Mouse (Mus musculus): ENCODE measurements around the gene Polh.
A peak's percentile ranks its signal among the peaks of the same experiment; 100 is the strongest.

The Polh gene

DNA sequence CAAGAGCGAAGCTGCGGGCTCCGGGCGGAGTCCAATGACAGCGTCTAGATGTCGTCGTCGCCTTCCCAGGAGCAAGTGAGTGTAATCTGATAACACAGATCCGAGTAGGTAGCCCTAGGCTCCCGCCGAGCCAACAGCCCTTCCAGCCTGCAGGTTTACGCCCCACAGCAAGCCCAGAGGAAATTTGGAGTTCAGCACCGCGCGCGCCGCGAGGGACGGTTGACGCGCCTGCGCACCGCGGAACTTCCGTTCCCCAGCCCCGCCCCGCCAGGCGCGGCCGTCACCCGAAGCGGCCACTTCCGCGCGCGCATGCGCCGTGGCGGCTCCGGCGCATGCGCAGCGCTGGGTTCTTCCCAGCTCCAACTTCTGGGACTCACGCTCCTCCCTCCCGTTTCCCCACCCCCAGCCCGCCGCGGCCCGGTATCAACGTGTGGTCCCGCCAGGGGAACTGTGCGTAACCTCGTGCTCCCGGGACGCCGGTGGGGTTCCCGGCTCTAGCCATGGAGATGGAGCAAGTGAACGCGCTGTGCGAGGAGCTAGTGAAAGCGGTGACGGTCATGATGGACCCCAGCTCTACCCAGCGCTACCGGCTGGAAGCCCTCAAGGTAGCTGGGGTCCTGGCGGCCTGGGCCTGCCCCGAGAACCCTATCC is at the start of gene Polh, which contains the start of gene Xpo5:
Gene Polh (minus strand): TSS at position 225 of the 651 bp plus-strand sequence.
Gene Xpo5 (plus strand): TSS at position 362 of the 651 bp plus-strand sequence.
- peak; percentile 93 for DNase-seq

DNA sequence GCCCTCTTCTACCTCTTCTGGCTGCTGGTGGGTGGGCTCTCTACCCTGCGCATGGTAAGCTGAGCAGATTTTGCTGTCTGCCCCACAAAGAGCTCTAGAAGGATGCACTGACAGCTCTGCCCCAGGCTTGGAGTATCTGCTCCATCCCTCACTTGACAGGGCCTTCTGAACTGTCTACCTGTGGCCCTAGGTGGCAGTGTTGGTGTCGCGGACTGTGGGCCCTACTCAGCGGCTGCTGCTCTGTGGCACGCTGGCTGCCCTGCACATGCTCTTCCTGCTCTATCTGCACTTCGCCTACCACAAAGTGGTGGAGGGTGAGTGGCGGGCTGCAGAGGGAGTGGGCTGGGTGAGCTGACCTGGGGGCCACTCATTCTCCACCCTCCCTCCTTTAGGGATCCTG is 48.7 kb upstream of the Polh start:
- no peak for DNase-seq

DNA sequence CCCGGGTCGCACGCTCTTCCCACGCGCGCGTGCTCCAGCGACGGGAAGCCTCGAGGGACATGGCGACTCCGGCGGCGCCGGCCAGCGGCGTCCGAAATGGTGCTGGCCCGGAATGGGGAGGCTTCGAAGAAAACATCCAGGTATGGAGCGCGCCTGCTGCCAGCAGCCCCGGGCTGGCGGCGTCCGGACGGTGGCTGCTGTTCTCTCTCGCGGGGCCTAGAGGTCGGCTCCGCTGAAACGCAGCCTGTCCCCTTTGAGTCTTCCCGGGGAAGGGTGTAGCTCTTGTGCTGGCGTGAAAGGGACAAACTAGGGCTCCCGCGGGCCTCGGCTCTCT is 45.7 kb upstream of the Polh start:
- DNase-seq = no peak

DNA sequence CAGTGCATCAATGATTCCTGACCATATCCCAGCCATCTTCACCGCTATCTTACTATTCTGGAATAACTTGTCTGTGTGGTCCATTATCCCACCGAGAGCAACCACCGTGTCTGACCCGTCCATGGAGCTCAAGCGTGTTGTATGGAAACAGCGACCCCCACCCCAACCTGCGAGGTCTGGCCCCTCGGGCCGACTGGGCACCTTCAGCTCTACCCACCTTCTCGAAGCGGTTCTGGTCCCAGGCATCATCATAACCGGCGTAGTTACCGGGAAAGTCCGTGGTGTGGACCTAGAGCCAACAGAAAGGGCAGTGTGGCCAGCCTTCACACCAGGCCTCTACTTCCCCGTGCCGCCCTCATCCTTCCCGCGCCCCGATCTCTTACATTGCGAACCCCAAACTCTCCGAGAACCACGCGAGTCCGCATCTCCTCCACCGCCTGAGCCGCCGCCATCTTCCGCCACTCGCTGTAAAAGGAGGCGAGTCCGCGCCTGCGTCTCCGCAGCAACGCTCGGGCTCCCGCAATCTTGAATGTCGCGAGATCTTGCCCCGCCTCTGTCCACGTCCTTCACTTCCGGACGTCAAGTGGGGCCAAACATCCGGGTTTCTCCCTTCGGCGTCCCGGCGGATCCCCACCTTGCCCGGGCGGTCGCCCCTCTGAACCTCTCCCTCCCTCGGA is 45.2 kb upstream of the Polh start, which contains the start of the genes Polr1c and Yipf3:
Gene Polr1c (minus strand): TSS at position 543 of the 677 bp plus-strand sequence.
Gene Yipf3 (plus strand): TSS at position 569 of the 677 bp plus-strand sequence.
- DNase-seq = peak; percentile 93

DNA sequence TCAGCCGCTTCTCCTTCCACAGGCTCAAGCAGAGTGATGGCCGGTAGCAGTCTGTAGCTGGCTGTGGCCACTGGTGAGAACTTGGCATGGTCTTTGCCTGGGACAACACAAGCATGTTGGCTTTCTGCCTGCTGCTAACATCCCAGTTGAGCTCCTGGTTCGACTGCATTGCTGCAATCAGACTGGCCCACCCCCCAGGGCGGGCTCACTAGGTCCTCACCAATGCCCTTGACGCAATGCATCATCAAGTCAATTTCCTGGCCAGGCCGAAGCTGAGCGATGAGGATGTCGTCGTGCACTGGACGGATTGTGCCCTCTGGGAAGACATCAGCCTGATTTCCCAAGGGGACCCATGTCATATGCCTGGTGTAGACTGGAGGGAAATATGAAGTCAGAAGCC is 42.1 kb upstream of the Polh start:
- DNase-seq = no peak

DNA sequence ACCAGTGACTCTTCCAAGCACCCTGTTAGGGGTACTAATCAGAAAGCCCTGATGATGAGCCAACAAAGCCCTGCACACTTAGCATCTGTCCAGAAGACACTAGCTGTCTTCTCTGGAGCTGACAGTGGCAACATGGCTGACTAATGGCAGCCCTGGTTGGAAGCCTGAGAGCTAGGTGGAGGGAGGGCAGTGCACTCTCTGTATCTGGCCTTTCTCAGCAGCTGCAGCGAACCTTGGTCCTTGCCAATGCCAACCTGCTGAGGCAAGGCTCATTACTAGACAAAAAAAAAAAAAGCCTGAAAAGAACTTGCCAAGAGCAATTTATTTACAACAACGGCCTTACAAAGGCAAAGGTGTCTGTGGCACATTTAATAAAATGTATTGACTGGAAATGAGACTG is 41.2 kb upstream of the Polh start:
- DNase-seq = no peak

DNA sequence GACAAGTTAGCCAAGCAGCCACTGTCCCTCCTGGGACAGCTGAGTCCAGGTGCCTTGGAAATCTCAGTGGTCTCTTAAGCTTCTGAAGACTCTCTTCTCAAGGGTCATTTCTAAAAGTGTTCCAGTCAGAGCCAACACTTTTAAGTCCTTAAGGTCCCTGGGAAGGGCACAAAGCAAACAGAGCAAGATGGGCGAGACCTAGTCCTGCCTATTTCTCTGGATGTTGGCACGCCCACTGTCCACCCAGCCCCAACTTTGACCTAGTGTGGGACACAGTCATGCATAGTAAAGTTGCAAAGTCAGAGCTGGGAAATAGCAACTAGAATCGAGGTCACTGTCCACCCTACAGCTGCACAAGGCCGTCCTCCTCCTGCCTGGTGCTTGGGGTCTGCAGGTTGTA is 40.5 kb upstream of the Polh start:
- no peak for DNase-seq

DNA sequence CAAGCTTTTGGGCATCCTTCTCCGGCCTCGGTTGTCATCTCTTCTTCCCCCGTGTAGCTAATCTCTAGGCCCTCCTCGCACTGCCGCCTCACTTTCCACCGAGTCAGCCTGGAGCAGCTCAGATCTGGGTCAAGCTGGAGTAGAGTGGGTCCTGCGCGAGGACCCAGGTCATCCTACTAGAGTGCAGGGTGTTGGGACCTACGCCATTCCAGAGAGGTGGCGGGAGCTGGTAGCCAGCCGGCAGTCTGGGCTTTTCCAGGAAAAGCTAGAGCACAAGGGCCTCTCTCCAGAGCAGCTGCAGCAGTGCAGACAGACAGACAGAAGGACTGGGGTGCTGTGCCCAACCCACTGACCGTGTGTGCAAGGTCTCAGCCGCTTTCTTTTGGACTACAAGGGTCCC is 39.8 kb upstream of the Polh start:
- no peak for DNase-seq

DNA sequence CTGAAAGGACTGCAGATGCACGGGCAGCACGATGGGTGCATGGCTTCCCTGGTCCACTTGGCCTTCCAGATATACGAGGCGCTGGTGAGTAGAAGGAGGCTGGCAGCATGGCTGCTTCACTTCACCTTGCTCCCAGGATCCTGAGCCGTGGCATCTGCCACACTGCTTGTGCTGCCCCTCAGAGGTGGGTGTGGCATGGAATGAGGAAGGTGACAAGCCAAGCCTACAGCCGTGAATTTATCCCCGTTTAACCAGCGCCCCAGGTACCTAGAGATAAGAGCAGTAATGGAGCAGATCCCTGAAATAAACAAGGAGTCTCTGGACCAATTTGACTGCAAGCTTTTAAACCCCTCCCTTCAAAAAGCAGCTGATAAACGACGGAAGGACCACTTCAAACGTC is 39.0 kb upstream of the Polh start:
- DNase-seq = no peak

DNA sequence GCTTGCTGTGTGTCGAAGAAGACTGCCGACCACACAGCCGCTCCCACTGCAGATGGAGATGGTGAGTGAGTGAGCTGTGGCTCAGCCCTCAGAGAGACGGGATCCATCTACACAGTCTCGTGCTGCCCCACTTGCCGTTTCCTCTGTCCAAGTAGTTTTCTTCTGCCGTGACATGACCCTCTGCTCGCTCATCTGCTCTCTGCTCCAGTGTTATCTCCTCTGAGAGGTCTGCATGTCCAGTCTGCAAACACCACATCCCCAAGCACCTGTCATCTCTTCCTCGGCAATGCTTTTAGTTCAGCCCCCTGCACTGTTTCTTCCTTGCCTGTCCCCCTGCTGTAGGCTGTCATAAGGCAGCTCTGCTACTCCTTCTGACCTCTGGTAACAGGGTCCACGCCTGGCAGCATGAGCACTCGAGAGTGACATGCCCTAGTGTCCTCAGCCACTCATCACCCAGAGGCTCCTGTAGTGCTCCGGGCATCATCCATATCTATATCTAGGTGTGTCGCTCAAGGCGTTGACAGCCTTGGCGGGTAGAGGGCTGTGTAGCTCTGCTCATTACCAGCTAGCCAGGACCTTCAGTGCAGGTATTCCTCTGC is 37.2 kb upstream of the Polh start:
- no peak for DNase-seq

DNA sequence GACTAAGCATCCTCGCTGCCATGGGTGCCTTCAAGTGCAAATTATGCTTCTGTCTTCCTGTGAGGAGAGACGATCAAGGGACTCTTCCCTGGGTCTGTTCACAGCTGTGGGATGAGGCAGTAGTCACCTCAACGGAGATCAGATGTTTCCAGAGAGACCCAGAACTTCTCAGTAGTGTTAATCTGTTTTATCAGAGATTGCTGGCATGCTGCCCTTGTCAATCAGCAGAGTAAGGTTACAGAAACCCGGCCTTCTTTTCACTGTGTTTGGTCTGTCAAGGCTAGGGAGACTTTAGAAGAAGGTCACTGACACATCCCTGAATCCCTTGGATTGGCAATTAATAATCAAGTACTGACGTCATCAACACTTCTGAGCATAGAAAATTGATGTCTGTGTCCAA is 35.0 kb upstream of the Polh start:
- DNase-seq = no peak

DNA sequence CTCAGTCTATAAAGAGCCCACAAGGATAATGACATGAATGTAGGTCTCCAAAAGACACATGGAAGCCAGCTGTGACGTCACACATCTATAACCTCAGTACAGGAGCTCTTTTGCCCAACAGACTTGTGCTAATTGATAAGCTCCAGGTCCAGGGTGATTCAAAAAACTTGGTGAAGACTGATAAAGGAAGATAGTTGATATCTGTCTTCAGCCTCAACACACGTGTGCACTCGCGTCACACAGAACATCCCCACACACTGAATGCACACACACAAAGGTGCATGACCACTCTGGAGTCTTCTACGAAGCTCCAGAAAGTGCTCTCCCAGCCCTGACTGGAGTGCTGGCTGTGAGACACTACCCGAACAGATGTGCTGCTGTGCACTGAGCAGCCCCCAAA is 34.6 kb upstream of the Polh start:
- no peak for DNase-seq

DNA sequence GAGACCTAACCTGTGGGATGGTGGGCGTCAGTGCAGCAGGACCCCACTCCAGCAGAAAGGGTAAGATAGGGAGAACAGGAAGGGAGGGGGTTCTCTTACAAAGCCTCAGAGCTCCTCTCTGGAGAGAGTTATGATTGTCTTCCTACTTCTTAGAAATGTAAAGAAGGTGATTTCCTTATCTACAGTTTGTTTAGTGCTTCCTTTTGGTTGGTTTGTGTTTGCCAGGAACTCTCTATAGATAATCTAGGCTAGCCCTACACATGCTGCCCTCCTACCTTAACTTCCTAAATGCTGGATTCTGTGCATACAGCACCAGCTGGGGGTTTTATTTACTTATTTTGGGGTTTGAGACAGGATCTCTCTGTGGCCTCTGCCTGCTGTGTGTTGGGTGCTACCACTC is 33.6 kb upstream of the Polh start:
- DNase-seq = no peak

DNA sequence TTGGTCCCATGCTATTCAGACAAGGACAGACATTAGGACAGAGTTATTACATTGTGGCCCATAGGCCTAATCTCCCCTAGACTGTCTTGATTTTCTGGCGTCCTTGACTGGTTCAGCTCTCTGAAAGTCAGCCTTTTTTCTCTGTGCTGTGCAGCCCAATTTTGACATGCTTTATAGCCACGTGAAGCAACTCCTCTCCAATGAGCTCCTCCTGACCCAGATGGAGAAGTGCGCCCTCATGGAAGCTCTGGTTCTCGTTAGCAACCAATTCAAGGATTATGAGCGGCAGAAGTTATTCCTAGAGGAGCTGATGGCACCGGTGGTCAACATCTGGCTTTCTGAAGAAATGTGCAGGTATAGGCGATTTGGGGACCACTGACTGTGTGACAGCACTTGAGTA is 25.1 kb upstream of the Polh start:
- DNase-seq = no peak

DNA sequence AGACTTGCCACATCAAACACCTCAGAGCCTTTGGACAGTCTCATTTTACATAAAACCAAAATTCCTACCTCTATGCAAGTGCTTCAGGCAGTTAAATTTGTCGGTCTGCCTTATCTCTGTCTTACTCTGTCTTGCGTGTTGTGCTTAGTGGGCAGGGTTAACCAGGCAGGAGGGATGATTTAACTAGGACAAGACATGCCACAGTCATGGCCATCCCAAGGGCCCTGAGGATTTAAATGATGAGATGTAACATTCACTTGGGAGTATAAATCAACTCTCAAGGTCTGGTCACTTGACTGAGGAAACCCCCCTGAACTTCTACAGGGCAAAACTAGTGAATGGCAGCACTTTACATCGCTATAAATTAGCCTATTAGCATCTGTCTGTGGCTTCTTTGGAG is 19.2 kb upstream of the Polh start:
- DNase-seq = no peak

DNA sequence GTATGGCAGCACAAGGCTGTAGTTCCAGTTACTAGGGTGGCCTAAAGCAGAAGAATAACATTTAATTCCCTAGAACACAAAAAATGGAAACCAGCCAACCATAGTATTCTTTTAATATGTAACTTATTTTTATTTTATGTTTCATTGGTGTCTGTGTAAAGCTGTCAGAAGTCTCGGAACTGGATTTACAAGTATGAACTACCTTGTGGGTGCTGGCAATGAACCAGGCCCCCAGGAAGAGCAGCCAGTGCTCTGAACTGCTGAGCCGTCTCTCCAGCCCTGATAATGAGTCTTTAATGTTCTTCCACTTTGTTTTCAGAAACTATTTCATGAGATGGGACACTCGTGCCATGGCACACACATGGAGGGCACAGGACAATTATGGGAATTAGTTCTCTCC is 8.1 kb upstream of the Polh start:
- no peak for DNase-seq

DNA sequence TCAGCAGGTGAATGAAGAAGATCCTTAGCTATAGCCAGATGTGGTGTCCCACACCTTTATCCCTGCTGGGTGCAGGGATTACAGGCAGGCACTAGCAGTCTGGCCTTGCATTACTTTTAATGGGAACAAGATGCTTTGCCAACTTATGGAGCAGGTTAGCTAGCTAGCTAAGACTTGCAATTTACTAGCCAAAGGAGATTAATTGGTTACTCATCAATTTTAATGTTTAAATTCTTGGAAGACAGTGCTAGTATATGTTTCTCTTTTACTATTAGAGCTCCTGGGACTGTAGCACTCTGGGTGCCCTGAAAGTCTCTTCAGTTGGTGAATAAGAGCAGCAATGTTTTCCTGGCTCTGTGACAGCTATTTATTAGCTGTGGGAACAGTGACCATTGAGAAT is 4.2 kb upstream of the Polh start:
- no peak for DNase-seq

DNA sequence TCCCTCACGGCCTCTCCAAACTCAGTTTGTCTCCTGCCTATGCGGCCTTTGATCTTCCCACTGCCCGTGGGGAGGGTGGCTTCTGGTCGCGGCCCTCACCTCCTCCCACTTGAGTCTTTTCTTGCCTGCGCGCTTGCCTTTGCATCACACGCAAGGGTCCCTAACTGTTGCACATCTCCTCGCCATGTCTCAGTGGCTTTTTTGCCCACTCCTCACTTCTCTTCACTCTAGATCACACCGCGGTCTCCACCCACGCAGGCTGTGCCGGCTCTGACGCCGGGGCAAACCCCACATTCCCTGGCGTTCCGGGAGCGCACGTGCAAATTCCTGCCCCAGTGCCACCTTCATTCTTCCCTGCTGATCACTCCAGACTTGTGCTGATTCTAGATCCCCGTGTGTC is 633 bp upstream of the Polh start:
- no peak for DNase-seq

DNA sequence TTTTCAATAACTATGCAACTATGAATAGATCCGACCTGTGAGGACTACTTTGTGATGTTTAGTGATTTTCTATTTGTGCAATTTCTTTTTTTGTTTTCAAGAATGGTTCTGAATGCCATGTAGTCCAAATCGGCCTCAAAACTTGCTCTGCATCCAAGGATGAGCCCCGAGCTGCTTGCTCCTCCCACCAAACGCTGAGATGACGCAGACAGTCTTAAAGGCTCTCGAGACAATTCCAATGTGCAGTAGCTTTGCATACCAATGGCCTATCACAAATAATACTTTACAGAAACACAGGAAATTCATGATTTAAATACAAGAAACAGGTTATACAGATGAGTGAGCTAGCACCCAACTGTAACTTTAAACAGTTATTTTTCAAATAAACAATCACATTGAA is 1.3 kb downstream of the Polh start:
- DNase-seq = no peak

DNA sequence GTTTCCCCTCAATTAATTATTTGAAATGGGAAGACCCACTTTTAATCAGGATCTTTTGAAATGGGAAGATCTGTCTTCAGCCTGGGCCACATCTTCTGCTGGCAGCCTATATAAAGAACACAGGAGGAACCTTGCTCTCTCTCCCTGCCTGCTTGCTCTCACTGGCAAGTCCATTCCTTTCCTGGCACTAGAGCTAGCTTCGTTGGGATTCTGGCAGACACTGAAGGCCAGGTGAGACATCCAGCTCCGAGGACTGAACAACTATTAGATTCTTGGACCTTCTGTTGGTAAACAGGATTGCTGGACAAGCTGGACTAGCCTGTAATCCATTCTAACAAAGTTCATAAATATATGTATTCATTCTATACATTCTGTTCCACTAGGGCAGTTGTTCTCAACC is 13.6 kb downstream of the Polh start:
- no peak for DNase-seq

DNA sequence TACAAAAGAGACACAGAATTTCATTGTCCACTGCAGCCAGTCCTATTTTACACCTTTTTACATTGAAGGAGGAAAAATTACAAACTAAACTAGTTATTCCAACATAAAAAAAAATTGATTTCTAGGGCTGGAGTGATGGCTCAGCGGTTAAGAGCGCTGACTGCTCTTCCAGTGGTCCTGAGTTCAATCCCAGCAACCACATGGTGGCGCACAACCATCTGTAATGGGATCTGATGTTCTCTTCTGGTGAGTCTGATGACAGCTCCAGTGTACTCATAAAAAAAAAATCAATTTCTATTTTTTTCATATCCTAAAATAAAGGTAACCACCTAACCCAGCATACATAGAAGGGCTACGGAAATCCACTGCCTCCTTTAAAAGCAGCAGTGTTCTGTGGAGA is 20.2 kb downstream of the Polh start:
- DNase-seq = no peak

DNA sequence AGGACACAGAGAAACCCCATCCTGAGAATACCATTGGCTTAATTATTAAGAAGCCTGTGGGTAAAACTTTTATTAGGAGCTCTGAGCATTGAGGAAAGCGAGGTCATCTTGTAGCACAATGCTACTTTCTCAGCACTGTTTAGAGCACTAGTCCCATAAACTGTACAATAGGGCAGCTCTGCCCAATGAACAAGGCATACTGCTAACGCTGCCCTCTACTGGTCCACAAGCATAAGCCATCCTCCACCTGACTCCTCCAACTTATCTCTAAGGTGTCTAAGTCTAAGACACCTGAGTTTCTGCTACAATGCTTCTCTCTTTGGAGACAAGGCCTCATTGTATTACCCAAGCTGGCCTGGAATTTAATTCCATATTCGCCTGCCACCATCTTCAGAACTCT is 31.9 kb downstream of the Polh start:
- DNase-seq = no peak

DNA sequence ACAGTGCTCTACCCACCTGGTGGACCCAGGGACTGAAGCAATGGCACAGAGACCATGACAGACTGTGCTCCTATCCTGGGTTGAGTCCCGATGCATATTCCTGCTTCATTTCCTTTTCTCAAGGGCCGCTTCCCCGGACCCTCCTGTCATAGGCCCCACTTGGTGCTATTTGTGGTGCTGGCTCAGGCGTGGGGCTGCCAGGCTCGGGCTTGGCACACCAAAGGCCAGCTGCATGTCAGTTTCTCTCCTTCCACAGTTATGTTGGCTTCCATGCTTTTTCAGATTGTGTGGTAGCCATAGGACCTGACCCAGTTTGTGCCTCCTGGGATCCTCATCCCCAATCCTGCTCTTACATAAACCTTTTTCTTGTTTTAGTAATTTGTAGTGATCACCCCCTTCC is 33.7 kb downstream of the Polh start:
- no peak for DNase-seq

DNA sequence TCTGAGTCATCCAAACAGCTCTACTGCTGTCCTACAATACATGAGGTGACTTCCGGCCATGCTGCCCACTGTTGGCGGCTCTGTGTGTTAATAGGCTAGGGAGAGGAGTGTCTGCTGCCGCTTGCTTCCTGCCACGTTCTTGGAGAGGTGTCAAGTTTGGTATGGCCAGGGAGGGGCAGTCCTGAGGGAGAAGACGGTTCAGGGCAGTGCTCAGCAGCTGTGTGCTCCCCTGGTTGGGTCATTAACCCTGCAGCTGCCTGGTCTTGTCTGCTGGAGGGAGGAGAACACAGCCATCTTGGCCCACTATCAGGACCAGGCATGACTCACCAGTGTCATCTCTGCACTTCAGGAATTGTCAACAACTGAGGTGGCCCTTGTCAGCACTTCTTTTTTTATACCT is 34.1 kb downstream of the Polh start:
- no peak for DNase-seq

DNA sequence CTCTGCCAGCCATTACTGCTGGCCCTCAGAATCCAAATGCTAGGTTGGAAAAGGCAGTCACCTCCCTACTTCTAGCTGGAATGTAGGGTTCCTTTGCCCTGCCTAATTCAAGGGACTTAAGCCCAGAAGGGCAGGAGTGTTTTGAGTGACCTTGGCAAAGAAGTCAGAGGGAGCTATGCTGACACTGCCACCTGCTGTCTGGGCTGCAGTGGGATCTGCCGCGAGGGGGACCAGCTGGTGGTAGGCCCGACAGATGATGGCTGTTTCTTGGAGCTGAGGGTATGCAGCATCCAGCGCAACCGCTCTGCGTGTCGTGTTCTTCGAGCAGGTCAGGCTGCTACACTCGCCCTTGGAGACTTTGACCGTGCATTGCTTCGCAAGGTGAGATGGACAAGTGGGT is 35.4 kb downstream of the Polh start:
- no peak for DNase-seq

All from cerebellum, adult 11 months (tissue).